27 mouse cellular contexts compared by ENCODE assay signal in genomic region chr14:105722923-105723322, GRCm38 (mm10).
DNase-seq lines count a peak whose midpoint lies in the region; ATAC-seq and TF ChIP-seq lines count a peak whose summit lies in the region.
"Had no signal": no experiment of that assay in that cellular context is flagged by ENCODE, and none has a peak within 500 bp of the region (broad histone marks: within the 10 kb centered on the region; RNA-seq: fewer than 3 reads in every experiment).

No protein-coding gene starts in this region.

- WGBS in kidney, embryonic 15.5 days = 60% methylated on average over 2 of the region's 2 CpGs
- WGBS in kidney, adult 2 months = 62% methylated on average over 2 of the region's 2 CpGs

- peak; percentile 11 for DNase-seq in embryo, embryonic 11 days
- no peak for DNase-seq in embryo, embryonic 9.5 days (ENCODE audit: extremely low spot score)
- DNase-seq in kidney, adult 2 months = no peak
- no peak for DNase-seq in layer of hippocampus, adult 2 months (ENCODE audit: low spot score in 2 of 2)
- DNase-seq in layer of hippocampus, postnatal 14 days (ENCODE audit: low spot score in 2 of 2) = no peak
- peak; percentile 15 for DNase-seq in lung, postnatal 36 days
- DNase-seq in lung, postnatal 25 days (ENCODE audit: low spot score) = no peak
- DNase-seq: adrenal gland, adult 8-10 months; adrenal gland, postnatal 25 days; cerebellum, adult 11-12 months; cerebellum, adult 8-10 months; cerebellum, postnatal 10 days; cerebellum, postnatal 36 days; forebrain, postnatal 0 days; gastrocnemius, adult 2 months; gastrocnemius, postnatal 14 days; heart, adult 18-20 months; heart, postnatal 14 days; heart, postnatal 4 days had no signal

- ATAC-seq in kidney, embryonic 15.5 days (replicated peaks; ENCODE audit: low FRiP score) = 0 out of 2 replicates have a peak, but pooled peaks have one; percentile 58
- ATAC-seq: activated CD4-positive, CD25-positive, alpha-beta regulatory T cell, adult 4 months; forebrain, embryonic 14.5 days; forebrain, postnatal 0 days had no signal

- H3K9me3 ChIP-seq in kidney, embryonic 15.5 days (replicated peaks) = no peaks in the 10 kb centered on the region
- H3K9me3 ChIP-seq: embryonic facial prominence, embryonic 12.5 days; embryonic facial prominence, embryonic 15.5 days; heart, embryonic 10.5 days; heart, embryonic 13.5 days had no signal

- TF ChIP-seq CTCF in kidney, adult 2 months (conservative IDR thresholded peaks at IDR 0.05; ENCODE audit: insufficient read depth, insufficient read length, low read depth, low read length) = no peak
- no peak for TF ChIP-seq CTCF in layer of hippocampus, adult 2 months (conservative IDR thresholded peaks at IDR 0.05)

- H3K4me3 ChIP-seq in kidney, embryonic 15.5 days (replicated peaks) = no peak overlapping the region
- H3K4me3 ChIP-seq in kidney, adult 2 months (ENCODE audit: insufficient read depth, low read depth, low read length) = no peak overlapping the region
- H3K4me3 ChIP-seq in layer of hippocampus, adult 2 months = no peak overlapping the region
- H3K4me3 ChIP-seq: embryonic facial prominence, embryonic 12.5 days; embryonic facial prominence, embryonic 15.5 days; gastrocnemius, adult 2 months; heart, embryonic 10.5 days; heart, embryonic 13.5 days had no signal

- no peak overlapping the region for H3K27ac ChIP-seq in kidney, embryonic 15.5 days
- H3K27ac ChIP-seq in kidney, adult 2 months (ENCODE audit: insufficient read depth, low read depth, low read length) = no peak overlapping the region
- H3K27ac ChIP-seq in layer of hippocampus, adult 2 months = peak overlapping the region; percentile 84
- H3K27ac ChIP-seq: embryonic facial prominence, embryonic 12.5 days; embryonic facial prominence, embryonic 15.5 days; gastrocnemius, adult 2 months; heart, embryonic 10.5 days; heart, embryonic 13.5 days; hindbrain, embryonic 14.5 days had no signal

- no peak overlapping the region for H3K4me2 ChIP-seq in kidney, embryonic 15.5 days
- H3K4me2 ChIP-seq: embryonic facial prominence, embryonic 12.5 days; embryonic facial prominence, embryonic 15.5 days; heart, embryonic 13.5 days; hindbrain, embryonic 14.5 days had no signal

- no peaks in the 10 kb centered on the region for H3K36me3 ChIP-seq in kidney, embryonic 15.5 days
- H3K36me3 ChIP-seq in kidney, adult 2 months (ENCODE audit: control insufficient read depth, insufficient read depth, low read length) = no peaks in the 10 kb centered on the region
- H3K36me3 ChIP-seq: embryonic facial prominence, embryonic 12.5 days; embryonic facial prominence, embryonic 15.5 days; heart, embryonic 10.5 days; heart, embryonic 13.5 days had no signal

- 0 out of 2 replicates have a peak, but pooled peaks cover 4% of the 10 kb centered on the region for H3K4me1 ChIP-seq in kidney, embryonic 15.5 days
- no peaks in the 10 kb centered on the region for H3K4me1 ChIP-seq in kidney, adult 2 months (ENCODE audit: control insufficient read depth, insufficient read depth, low read length)
- H3K4me1 ChIP-seq: heart, embryonic 10.5 days; heart, embryonic 13.5 days had no signal

- no peaks in the 10 kb centered on the region for H3K27me3 ChIP-seq in kidney, embryonic 15.5 days
- H3K27me3 ChIP-seq in kidney, adult 2 months (replicated peaks; ENCODE audit: control insufficient read depth, insufficient read depth, low read length) = no peaks in the 10 kb centered on the region
- H3K27me3 ChIP-seq: embryonic facial prominence, embryonic 12.5 days; embryonic facial prominence, embryonic 15.5 days; heart, embryonic 13.5 days had no signal

- TF ChIP-seq POLR2A in kidney, adult 2 months (IDR thresholded peaks at IDR 0.05; ENCODE audit: low read depth, low read length) = no peak

- no peak overlapping the region for H3K9ac ChIP-seq in kidney, embryonic 15.5 days
- H3K9ac ChIP-seq: embryonic facial prominence, embryonic 12.5 days; embryonic facial prominence, embryonic 15.5 days; forebrain, postnatal 0 days; heart, embryonic 13.5 days; hindbrain, embryonic 14.5 days had no signal

Comparison
In these comparisons a context has a peak if more than half of its experiments do, and no peak if none do; other contexts are left out.
1. DNase-seq: peak in embryo, embryonic 11 days (single experiment) and lung, postnatal 36 days (single experiment); none in embryo, embryonic 9.5 days (single experiment), kidney, adult 2 months (single experiment), layer of hippocampus, adult 2 months (0 of 2), layer of hippocampus, postnatal 14 days (0 of 2) and lung, postnatal 25 days (single experiment).